Mouse (Mus musculus): Measurements from ENCODE around the gene Olfr1229. TPM values are rescaled to one million over a fixed set of nuclear protein-coding genes. Genes with fewer than 3 reads are reported as not detected.

The Olfr1229 gene
- not detected in 2 replicates for polyA plus RNA-seq (2012; rRNA removed)

DNA sequence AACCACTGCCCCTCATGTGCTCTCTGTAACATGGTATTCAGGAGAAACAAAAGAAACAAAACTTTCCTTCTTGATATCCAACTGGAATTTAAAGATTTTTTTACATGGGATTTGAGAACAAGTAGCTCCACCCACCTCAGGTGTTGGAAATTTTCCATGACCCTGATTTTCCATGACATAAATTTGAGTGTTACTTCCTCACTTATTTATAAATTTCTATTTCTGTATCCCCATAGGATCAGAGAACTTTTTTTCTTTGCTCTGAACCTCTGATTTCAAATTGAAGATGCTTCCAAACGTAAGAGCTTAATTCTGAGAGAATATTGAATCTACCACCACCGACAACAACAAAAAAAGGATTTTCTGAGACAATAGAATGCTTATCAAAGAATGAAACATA, at the start of gene Olfr1229:
TSS of gene Olfr1229 (minus strand) at position 101 of the 400 bp plus-strand sequence.
- no peak within 1 kb of the TSS for H3K4me3 ChIP-seq (ENCODE audit: low read depth, low read length)
- H3K27ac ChIP-seq (ENCODE audit: insufficient read depth, low read depth, low read length), result no peak within 1 kb of the TSS
- no peaks in the 10 kb centered on the region for H3K4me1 ChIP-seq (ENCODE audit: control insufficient read depth, insufficient read depth, insufficient read length, low read length)
- 72% methylated on average over 2 of the region's 2 CpGs for WGBS
- TF ChIP-seq POLR2A (IDR thresholded peaks at IDR 0.05; ENCODE audit: low read depth, low read length), result no peak
- TF ChIP-seq CTCF (IDR thresholded peaks at IDR 0.05; ENCODE audit: extremely low read depth, insufficient read length, insufficient replicate concordance, low read depth, low read length), result no peak
- H3K36me3 ChIP-seq (ENCODE audit: control insufficient read depth, insufficient read depth, low read length), result no peaks in the 10 kb centered on the region
- no peaks in the 10 kb centered on the region for H3K27me3 ChIP-seq (ENCODE audit: control insufficient read depth, insufficient read depth, low read length)

GRCm38 (mm10) chr2:89329575-89329974, 41.8 kb upstream of the Olfr1229 start, which contains the start of gene Olfr1232:
Gene Olfr1232, minus strand, starts transcription at chr2:89329675.
- H3K27ac ChIP-seq (ENCODE audit: insufficient read depth, low read depth, low read length), result no peak within 1 kb of the TSS
- no peaks in the 10 kb centered on the region for H3K27me3 ChIP-seq (ENCODE audit: control insufficient read depth, insufficient read depth, low read length)
- no peaks in the 10 kb centered on the region for H3K4me1 ChIP-seq (ENCODE audit: control insufficient read depth, insufficient read depth, insufficient read length, low read length)
- H3K4me3 ChIP-seq (ENCODE audit: low read depth, low read length), result no peak within 1 kb of the TSS
- TF ChIP-seq CTCF (IDR thresholded peaks at IDR 0.05; ENCODE audit: extremely low read depth, insufficient read length, insufficient replicate concordance, low read depth, low read length) (no peak), POLR2A (IDR thresholded peaks at IDR 0.05; ENCODE audit: low read depth, low read length) (no peak)
- H3K36me3 ChIP-seq (ENCODE audit: control insufficient read depth, insufficient read depth, low read length), result no peaks in the 10 kb centered on the region

DNA sequence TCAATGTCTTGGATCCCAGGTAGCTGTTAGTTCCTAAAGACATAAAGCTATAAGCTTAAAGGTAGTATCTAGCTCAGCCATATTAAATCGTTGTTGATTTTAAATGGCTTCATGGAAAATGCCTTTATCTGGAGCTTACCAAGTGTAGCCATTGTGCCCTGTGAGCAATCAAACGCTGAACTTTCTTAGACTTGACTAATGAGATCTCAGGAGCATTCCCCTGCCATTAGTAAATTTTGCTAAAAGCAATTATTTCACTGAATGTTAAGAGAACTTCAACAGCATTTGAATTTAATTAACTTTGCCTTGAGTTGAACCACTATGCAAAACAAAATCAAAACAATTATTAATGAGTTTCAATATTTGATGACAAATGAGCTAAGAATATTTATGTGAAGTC, 19.2 kb upstream of the Olfr1229 start, which contains the start of gene Olfr1231:
TSS of gene Olfr1231 (minus strand) at position 101 of the 400 bp plus-strand sequence.
- Histone ChIP-seq H3K27me3 (ENCODE audit: control insufficient read depth, insufficient read depth, low read length) (no peaks in the 10 kb centered on the region), H3K36me3 (ENCODE audit: control insufficient read depth, insufficient read depth, low read length) (no peaks in the 10 kb centered on the region), H3K4me1 (ENCODE audit: control insufficient read depth, insufficient read depth, insufficient read length, low read length) (no peaks in the 10 kb centered on the region), H3K27ac (ENCODE audit: insufficient read depth, low read depth, low read length) (no peak within 1 kb of the TSS), H3K4me3 (ENCODE audit: low read depth, low read length) (no peak within 1 kb of the TSS)
- TF ChIP-seq CTCF (IDR thresholded peaks at IDR 0.05; ENCODE audit: extremely low read depth, insufficient read length, insufficient replicate concordance, low read depth, low read length) (no peak), POLR2A (IDR thresholded peaks at IDR 0.05; ENCODE audit: low read depth, low read length) (no peak)
- WGBS, result 71% methylated on average over 2 of the region's 2 CpGs

DNA sequence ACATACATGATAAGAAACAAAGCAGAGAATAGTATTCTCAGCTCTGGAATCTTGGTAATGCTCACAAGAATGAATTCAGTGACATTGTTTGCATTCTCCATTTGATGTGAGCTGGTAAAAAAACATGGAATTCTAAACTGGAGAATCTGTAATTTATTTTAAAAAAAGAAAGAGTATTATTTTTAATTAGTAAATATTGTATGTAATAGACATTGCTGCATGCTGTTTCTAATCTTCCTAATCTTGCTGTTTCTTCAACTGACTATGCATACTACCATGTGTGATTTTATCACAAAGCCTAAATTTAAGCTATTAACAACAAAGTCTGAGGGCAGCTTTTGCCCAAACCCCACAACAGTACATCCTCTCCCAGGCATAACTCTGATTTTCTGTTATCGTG, 9.4 kb upstream of the Olfr1229 start, which contains the start of gene Olfr1230:
TSS of gene Olfr1230 (minus strand) at position 101 of the 400 bp plus-strand sequence.
- H3K36me3 ChIP-seq (ENCODE audit: control insufficient read depth, insufficient read depth, low read length), result no peaks in the 10 kb centered on the region
- 85% methylated on average over 1 of the region's 1 CpGs for whole genome bisulfite sequencing

GRCm38 (mm10) chr2:89253962-89254361, 33.9 kb downstream of the Olfr1229 start, which contains the start of gene Olfr1228:
Gene Olfr1228, minus strand, starts transcription at chr2:89254062.
- Histone ChIP-seq H3K27me3 (ENCODE audit: control insufficient read depth, insufficient read depth, low read length) (no peaks in the 10 kb centered on the region), H3K4me3 (ENCODE audit: low read depth, low read length) (no peak within 1 kb of the TSS), H3K4me1 (ENCODE audit: control insufficient read depth, insufficient read depth, insufficient read length, low read length) (no peaks in the 10 kb centered on the region), H3K36me3 (ENCODE audit: control insufficient read depth, insufficient read depth, low read length) (no peaks in the 10 kb centered on the region), H3K27ac (ENCODE audit: insufficient read depth, low read depth, low read length) (no peak within 1 kb of the TSS)
- TF ChIP-seq CTCF (IDR thresholded peaks at IDR 0.05; ENCODE audit: extremely low read depth, insufficient read length, insufficient replicate concordance, low read depth, low read length), result no peak
- TF ChIP-seq POLR2A (IDR thresholded peaks at IDR 0.05; ENCODE audit: low read depth, low read length), result no peak

More for the DNA sequence above, 9.4 kb upstream of the Olfr1229 start, which contains the start of gene Olfr1230:
- no peak within 1 kb of the TSS for H3K4me3 ChIP-seq (ENCODE audit: low read depth, low read length)
- H3K27ac ChIP-seq (ENCODE audit: insufficient read depth, low read depth, low read length), result no peak within 1 kb of the TSS
- no peaks in the 10 kb centered on the region for H3K27me3 ChIP-seq (ENCODE audit: control insufficient read depth, insufficient read depth, low read length)
- H3K4me1 ChIP-seq (ENCODE audit: control insufficient read depth, insufficient read depth, insufficient read length, low read length), result no peaks in the 10 kb centered on the region
- TF ChIP-seq POLR2A (IDR thresholded peaks at IDR 0.05; ENCODE audit: low read depth, low read length) (no peak), CTCF (IDR thresholded peaks at IDR 0.05; ENCODE audit: extremely low read depth, insufficient read length, insufficient replicate concordance, low read depth, low read length) (no peak)

Other genes starting within 250 kb of the Olfr1229 start
- not detected in 2 replicates for gene Olfr1218, start 226.8 kb downstream of the Olfr1229 start, polyA plus RNA-seq (2012; rRNA removed)
- gene Olfr1219, start 204.5 kb downstream of the Olfr1229 start, polyA plus RNA-seq (2012; rRNA removed), result not detected in 2 replicates
- gene Olfr1220, start 181.2 kb downstream of the Olfr1229 start, polyA plus RNA-seq (2012; rRNA removed), result not detected in 2 replicates
- gene Olfr1221, start 170.7 kb downstream of the Olfr1229 start, polyA plus RNA-seq (2012; rRNA removed), result not detected in 2 replicates
- not detected in 2 replicates for gene Olfr1222, start 155.0 kb downstream of the Olfr1229 start, polyA plus RNA-seq (2012; rRNA removed)
- gene Olfr1223, start 136.5 kb downstream of the Olfr1229 start, polyA plus RNA-seq (2012; rRNA removed), result not detected in 2 replicates
- gene Olfr1224-ps1, start 123.9 kb downstream of the Olfr1229 start, polyA plus RNA-seq (2012; rRNA removed), result not detected in 2 replicates
- not detected in 2 replicates for gene Olfr1225, start 113.3 kb downstream of the Olfr1229 start, polyA plus RNA-seq (2012; rRNA removed)
- not detected in 2 replicates for gene Olfr1226, start 88.0 kb downstream of the Olfr1229 start, polyA plus RNA-seq (2012; rRNA removed)
- not detected in 2 replicates for gene Olfr1228, start 34.0 kb downstream of the Olfr1229 start, polyA plus RNA-seq (2012; rRNA removed)
- gene Olfr1230, start 9.3 kb upstream of the Olfr1229 start, polyA plus RNA-seq (2012; rRNA removed), result not detected in 2 replicates
- gene Olfr1231, start 19.1 kb upstream of the Olfr1229 start, polyA plus RNA-seq (2012; rRNA removed), result not detected in 2 replicates
- not detected in 2 replicates for gene Olfr1232, start 41.7 kb upstream of the Olfr1229 start, polyA plus RNA-seq (2012; rRNA removed)
- not detected in 2 replicates for gene Olfr1233, start 54.4 kb upstream of the Olfr1229 start, polyA plus RNA-seq (2012; rRNA removed)
- gene Olfr1234, start 76.9 kb upstream of the Olfr1229 start, polyA plus RNA-seq (2012; rRNA removed), result not detected in 2 replicates
- gene Olfr1238, start 121.7 kb upstream of the Olfr1229 start, polyA plus RNA-seq (2012; rRNA removed), result not detected in 2 replicates
- gene Olfr1239, start 132.4 kb upstream of the Olfr1229 start, polyA plus RNA-seq (2012; rRNA removed), result not detected in 2 replicates
- not detected in 2 replicates for gene Olfr1240, start 155.0 kb upstream of the Olfr1229 start, polyA plus RNA-seq (2012; rRNA removed)
- gene Olfr1241, start 199.1 kb upstream of the Olfr1229 start, polyA plus RNA-seq (2012; rRNA removed), result not detected in 2 replicates
- not detected in 2 replicates for gene Olfr1242, start 210.3 kb upstream of the Olfr1229 start, polyA plus RNA-seq (2012; rRNA removed)
- not detected in 2 replicates for gene Olfr1243, start 243.5 kb upstream of the Olfr1229 start, polyA plus RNA-seq (2012; rRNA removed)